Mouse (Mus musculus) olfactory bulb, adult 2 months (tissue): ENCODE results near the gene Hes7.

Experiments used
- CTCF ChIP-seq: fragments of 200-500 bp; IDR thresholded peaks from 2 replicates; pipeline ENCODE4 v1.5.1; 2012; ENCODE audit warnings: low read depth, mild to moderate bottlenecking, low read length, moderate library complexity; ENCODE audit not compliant: insufficient read depth
- POLR2A ChIP-seq: fragments of 200-500 bp; IDR thresholded peaks from 2 replicates; pipeline ENCODE4 v1.6.1; 2012; ENCODE audit warnings: mild to moderate bottlenecking, low read depth, low read length, moderate library complexity; ENCODE audit not compliant: insufficient read depth

DNA sequence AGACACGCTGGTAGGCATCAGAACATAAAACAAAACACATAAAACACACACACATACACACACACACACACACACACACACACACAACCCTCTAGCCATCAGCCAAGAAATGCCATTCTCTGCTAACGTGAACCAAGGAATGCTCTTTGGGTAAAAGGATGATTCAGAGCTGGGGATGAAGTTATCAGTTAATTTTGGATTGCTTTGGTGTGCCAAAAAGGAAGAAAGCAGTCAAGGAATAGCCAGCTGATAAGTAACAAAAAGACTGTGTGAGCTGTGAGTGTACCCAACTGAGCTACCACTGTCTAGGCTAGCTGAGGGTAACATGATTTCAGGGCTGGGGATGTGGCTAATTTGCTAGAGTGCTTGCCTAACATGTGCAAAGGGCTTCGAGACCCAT lies 6.2 kb upstream of the Hes7 start:
- no peak for TF ChIP-seq CTCF
- TF ChIP-seq POLR2A = no peak
